Mouse (Mus musculus) retina, adult 2 months (tissue): Measurements from ENCODE around the gene Dgat2.

Experiments used
- DNase-seq: peaks from one replicate; pipeline ENCODE4 v3.0.0-alpha.2; 2012; ENCODE audit warnings: low read depth, low spot score

Gene Dgat2

GRCm38 (mm10) chr7:99140511-99140910 is 42.0 kb downstream of the Dgat2 start:
- no peak for DNase-seq

DNA sequence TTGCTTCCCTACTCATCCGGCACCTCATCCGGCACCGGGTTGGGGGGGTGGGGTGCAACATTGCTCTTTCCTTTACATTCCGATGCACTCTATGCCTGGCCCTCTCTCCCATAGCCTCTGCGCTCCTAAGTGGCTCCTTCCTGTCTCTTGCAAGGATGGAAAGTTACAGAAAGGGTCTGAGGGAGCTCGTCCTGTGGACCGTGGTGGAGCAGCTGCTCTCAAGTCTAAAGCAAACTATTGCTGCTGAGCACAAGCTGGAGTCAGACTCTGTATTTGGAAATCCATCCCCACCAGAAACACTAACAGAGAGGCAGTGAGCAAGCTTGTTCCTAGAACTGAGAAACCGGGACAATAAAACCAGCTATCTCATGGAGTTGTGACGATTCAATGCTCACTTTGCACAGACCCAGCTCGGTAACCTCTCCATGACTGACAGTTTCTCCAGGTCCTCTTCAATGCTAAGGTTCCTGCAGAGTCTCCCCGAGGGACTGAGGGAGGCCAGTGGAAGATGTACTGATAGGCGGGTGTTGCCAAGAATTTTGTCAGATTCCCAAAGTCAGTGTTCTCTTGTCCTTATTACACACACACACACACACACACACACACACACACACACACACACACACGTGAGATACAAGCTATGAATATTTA is 42.6 kb downstream of the Dgat2 start:
- DNase-seq, result no peak

GRCm38 (mm10) chr7:99137541-99137940 is 45.0 kb downstream of the Dgat2 start:
- DNase-seq, result no peak

DNA sequence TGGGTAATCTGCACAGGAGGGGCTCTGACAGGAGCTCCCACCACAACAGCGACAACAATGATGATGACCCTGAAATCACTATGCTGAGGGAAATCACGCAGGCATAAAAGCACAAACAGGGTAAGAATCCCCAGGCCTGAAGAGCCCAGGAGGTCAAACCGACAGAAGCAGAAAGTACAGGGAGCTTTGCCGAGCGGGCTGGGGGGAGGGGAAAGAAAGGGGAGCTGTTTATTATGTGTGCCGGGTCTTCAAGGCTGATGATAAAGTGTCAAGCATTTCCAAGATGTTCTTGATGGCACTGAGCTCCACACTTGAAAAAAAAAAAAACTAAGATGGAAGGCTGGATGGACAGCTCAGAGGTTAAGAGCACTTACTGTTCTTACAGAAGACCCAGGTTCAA is 45.7 kb downstream of the Dgat2 start:
- no peak for DNase-seq

GRCm38 (mm10) chr7:99133811-99134402 is 48.6 kb downstream of the Dgat2 start:
- no peak for DNase-seq

GRCm38 (mm10) chr7:99132597-99132996 is 49.9 kb downstream of the Dgat2 start:
- no peak for DNase-seq

DNA sequence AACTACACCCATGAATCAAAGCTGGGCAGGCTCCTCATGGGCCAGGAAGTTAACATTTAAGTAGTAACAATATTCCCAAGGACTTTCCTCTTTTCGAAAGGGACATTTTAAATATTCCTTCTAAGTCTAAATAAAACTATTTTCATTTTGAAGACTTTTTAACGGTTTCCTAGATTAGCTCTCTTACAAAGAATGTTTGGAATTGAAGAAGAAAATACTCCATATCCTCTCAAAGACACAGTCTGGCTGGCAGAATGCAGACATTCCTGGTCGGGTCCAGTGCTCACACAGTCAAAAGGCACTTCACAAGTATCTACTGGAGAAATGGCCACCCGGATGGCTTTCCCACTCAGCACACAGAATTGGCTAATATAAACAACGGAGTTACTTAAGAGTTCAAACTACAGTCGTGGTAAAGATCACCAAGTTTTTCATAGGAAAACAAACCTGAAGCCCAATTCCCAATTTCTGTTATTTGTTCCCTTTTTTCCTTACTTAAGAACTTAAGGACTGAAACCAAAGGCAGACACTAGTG is 50.6 kb downstream of the Dgat2 start:
- no peak for DNase-seq

GRCm38 (mm10) chr7:99128965-99129364 is 53.6 kb downstream of the Dgat2 start:
- DNase-seq, result no peak

GRCm38 (mm10) chr7:99128020-99128950 is 54.2 kb downstream of the Dgat2 start:
- no peak for DNase-seq

- DNase-seq, result no peak
Observed at GRCm38 (mm10) chr7:99126057-99126456, 56.5 kb downstream of the Dgat2 start.

- DNase-seq, result no peak
Observed at GRCm38 (mm10) chr7:99122651-99123050, 59.9 kb downstream of the Dgat2 start.

DNA sequence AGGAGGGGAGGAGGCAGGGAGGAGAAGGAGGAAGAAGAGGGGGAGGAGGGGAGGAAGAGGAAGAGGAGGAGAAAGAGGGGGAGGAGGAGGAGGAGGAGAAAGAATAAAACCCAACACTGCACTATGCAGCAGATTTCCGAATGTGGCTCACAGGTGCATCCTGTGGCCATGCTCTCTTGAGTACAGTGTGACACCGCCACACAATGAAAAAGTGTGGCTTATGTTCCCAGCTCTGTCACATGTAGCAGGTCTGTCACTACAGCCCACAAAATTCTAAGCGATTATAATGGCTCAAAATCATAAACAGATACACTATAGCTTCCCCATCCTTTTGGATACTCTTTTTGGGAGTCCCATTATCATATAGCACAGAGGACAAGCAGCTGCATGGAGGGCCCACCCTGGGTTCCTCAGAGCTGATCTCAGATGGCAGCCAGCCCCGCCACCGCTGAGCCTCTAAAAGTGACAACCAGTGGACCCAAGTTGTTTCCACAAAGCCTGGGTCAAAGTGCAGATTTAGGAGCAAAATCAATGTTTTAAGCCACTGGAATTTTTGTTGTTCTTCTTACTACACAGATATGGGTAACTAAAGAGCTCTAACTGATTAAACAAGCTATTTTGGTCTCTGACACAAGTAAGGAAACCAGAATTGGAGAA is 61.5 kb downstream of the Dgat2 start:
- DNase-seq, result no peak

GRCm38 (mm10) chr7:99120082-99120481 is 62.4 kb downstream of the Dgat2 start:
- no peak for DNase-seq

DNA sequence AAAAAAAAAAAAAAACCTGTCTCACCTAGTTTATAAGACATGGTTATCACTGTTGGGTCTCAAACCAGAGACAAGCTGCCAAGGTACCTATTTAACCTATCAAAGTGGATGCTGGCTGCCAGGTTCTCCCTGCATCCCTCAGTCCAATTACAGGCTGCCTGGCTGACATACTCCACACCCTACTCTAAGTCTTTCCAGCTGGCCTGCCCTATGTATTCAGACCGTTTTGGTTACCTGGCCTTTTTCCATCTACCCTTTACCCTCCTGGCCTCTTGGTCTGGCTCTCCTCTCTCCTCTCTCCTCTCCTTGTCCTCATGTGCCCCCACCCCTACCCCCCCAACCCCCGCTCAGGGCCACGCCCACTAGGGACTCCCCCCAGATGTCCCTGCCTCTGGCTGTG is 65.7 kb downstream of the Dgat2 start:
- DNase-seq, result no peak

DNA sequence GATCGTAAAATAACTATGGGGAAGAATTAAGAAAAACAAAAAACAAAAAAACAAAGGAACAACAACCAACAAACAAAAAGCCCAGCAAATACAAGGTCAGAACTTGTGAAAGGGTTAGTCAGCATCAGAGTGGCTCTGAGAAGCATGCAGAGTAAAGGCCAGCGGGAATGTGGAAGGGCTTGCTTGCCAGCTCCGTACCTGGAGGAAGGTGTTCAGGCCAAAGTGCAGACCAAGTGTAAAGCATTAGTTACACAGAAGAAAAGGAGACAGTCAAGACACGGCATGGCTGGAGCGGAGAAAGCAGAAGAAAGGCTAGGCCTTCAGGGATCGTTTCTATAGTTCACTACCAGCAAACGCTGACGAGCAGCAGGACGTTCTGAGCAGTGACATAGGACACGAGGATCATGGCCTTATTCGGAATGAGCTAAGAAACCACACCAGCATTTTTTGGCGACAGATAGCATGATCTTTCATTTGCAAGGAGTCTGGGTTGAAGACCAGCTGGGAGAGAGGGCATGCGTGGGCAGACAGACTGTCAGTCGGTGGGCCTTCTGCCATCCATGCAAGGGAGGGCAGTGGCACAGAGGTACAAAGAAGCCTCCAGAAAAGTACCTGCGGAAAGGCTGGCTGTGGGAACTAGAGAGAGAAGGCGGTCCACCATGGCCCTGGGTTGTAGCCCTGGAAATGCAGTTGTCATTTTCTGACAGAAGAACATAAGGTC is 68.4 kb downstream of the Dgat2 start:
- no peak for DNase-seq

- DNase-seq, result peak; percentile 13
Observed at GRCm38 (mm10) chr7:99107566-99107965, 75.0 kb downstream of the Dgat2 start.

- no peak for DNase-seq
Observed at GRCm38 (mm10) chr7:99106714-99107270, 75.7 kb downstream of the Dgat2 start.
